Mouse (Mus musculus) heart, adult 2 months (tissue): ENCODE measurements around the gene Zfp287. TPM values are rescaled to one million over a fixed set of nuclear protein-coding genes. Genes with fewer than 3 reads are reported as not detected.

ENCODE experiments used
- DNase-seq, 2 experiments: peaks; one replicate each; pipeline ENCODE4 v3.0.0; 2021
- H3K27ac ChIP-seq: fragments of 200-600 bp; 2 replicates; pipeline ENCODE4 v1.8.1; 2022
- H3K27me3 ChIP-seq: fragments of 200-500 bp; 2 replicates; pipeline ENCODE4 v1.6.1; 2012; ENCODE audit warnings: mild to moderate bottlenecking, low read length, inconsistent platforms, mixed read lengths; ENCODE audit not compliant: control insufficient read depth, insufficient read depth
- H3K36me3 ChIP-seq: fragments of 200-500 bp; 2 replicates; pipeline ENCODE4 v1.6.1; 2012; ENCODE audit warnings: low read length, inconsistent platforms; ENCODE audit not compliant: control insufficient read depth, insufficient read depth
- H3K4me1 ChIP-seq: fragments of 200-500 bp; 2 replicates; pipeline ENCODE4 v1.6.1; 2011; ENCODE audit warnings: low read length; ENCODE audit not compliant: control insufficient read depth, insufficient read depth
- H3K4me3 ChIP-seq: fragments of 200-600 bp; 2 replicates; pipeline ENCODE4 v1.8.1; 2022
- H3K79me2 ChIP-seq: fragments of 200-500 bp; replicated peaks from 2 replicates; pipeline ENCODE4 v1.6.1; 2012; ENCODE audit warnings: mild to moderate bottlenecking, inconsistent platforms, low read length, moderate library complexity, mixed read lengths; ENCODE audit not compliant: control insufficient read depth, insufficient read depth
- H3K9ac ChIP-seq: fragments of 200-500 bp; 2 replicates; pipeline ENCODE4 v1.6.1; 2012; ENCODE audit warnings: low read depth, mild to moderate bottlenecking, control low read depth, inconsistent platforms, low read length, mixed read lengths
- CTCF ChIP-seq: fragments of 200-600 bp; IDR thresholded peaks from 2 replicates; pipeline ENCODE4 v1.8.1; 2022; ENCODE audit warnings: antibody characterized with exemption, mild to moderate bottlenecking, moderate library complexity
- EP300 ChIP-seq: fragments of 200-500 bp; IDR thresholded peaks from 2 replicates; pipeline ENCODE4 v1.6.1; 2011; ENCODE audit warnings: low read depth, low read length, control low read depth; ENCODE audit not compliant: insufficient read depth
- POLR2A ChIP-seq: fragments of 200-500 bp; IDR thresholded peaks from 2 replicates; pipeline ENCODE4 v1.6.1; 2011; ENCODE audit warnings: mild to moderate bottlenecking, low read depth, low read length, control low read depth; ENCODE audit not compliant: insufficient read depth
- WGBS: fragments of 180-500 bp; shearing (Covaris S2); methylation state at CpG from one replicate; pipeline ENCODE4 v1.1.7; 2018; 5-methylcytosine and 5-hydroxymethylcytosine counted together
- intact Hi-C: fragments of 180-260 bp; cut with DNase I; formaldehyde crosslinking; loops from one replicate; pipeline ENCODE4 v1.15.1; 2025
- long read RNA-seq: library from polyadenylated mRNA; stranded (forward); transcript quantifications from one replicate; pipeline ENCODE4 v2.0.0, GENCODE M21; 2021
- polyA plus RNA-seq: library from polyadenylated mRNA; depleted of rRNA; stranded (reverse); fragments of >200 nt; gene quantifications from 2 replicates; pipeline ENCODE4 v1.2.3, GENCODE M21; 2012; rRNA removed
- total RNA-seq, 2 experiments: library from RNA; stranded (reverse); gene quantifications; 2 replicates each; pipeline ENCODE4 v1.2.3; 2021

Gene Zfp287
- total RNA-seq (1 to 10 TPM; 1.9 to 2.5 TPM), polyA plus RNA-seq (1.4 and 1.9 TPM in 2 replicates)
- long read RNA-seq, partial matches to known transcripts, result 0 of 1 reads
- long read RNA-seq, other reads (novel, unspliced or antisense), result 1 of 1 reads

GRCm38 (mm10) chr11:62731311-62732021 is at the start of gene Zfp287:
Zfp287 (minus strand) TSS chr11:62731905.
- Histone ChIP-seq H3K4me3 (peak within 1 kb of the TSS; percentile 70), H3K36me3 (no peaks in the 10 kb centered on the region), H3K9ac (peak within 1 kb of the TSS; percentile 82), H3K27me3 (no peaks in the 10 kb centered on the region; the same call in 1 of the 2 replicates), H3K4me1 (no peaks in the 10 kb centered on the region; the same call in none of the 2 replicates), H3K79me2 (no peaks in the 10 kb centered on the region), H3K27ac (peak within 1 kb of the TSS; percentile 79)
- peak; percentile 89 to 91 for DNase-seq
- intact Hi-C loops, result no loop called here
- WGBS, result 1% methylated on average over 48 of the region's 48 CpGs
- TF ChIP-seq CTCF (peak; percentile 18; the same call in 1 of the 2 replicates), EP300 (no peak), POLR2A (peak; percentile 35)

GRCm38 (mm10) chr11:62776510-62776909 is 44.8 kb upstream of the Zfp287 start:
- 92% methylated on average over 7 of the region's 7 CpGs for WGBS
- intact Hi-C loops, result no loop called here

GRCm38 (mm10) chr11:62760755-62761457 is 29.2 kb upstream of the Zfp287 start:
- H3K9ac ChIP-seq, result no peak overlapping the region
- TF ChIP-seq POLR2A (no peak), CTCF (no peak), EP300 (no peak)
- intact Hi-C loops, result no loop called here

More at GRCm38 (mm10) chr11:62776510-62776909, 44.8 kb upstream of the Zfp287 start:
- Histone ChIP-seq H3K79me2 (no peaks in the 10 kb centered on the region), H3K4me3 (no peak overlapping the region), H3K4me1 (no peaks in the 10 kb centered on the region), H3K36me3 (no peaks in the 10 kb centered on the region), H3K27ac (no peak overlapping the region), H3K27me3 (no peaks in the 10 kb centered on the region), H3K9ac (no peak overlapping the region)
- DNase-seq, result no peak
- TF ChIP-seq CTCF (no peak), POLR2A (no peak), EP300 (no peak)

GRCm38 (mm10) chr11:62758491-62758890 is 26.8 kb upstream of the Zfp287 start:
- Histone ChIP-seq H3K36me3 (no peaks in the 10 kb centered on the region), H3K27ac (no peak overlapping the region), H3K4me3 (no peak overlapping the region), H3K79me2 (no peaks in the 10 kb centered on the region), H3K9ac (no peak overlapping the region), H3K4me1 (no peaks in the 10 kb centered on the region), H3K27me3 (no peaks in the 10 kb centered on the region)
- 92% methylated on average over 11 of the region's 11 CpGs for WGBS
- intact Hi-C loops, result no loop called here
- TF ChIP-seq POLR2A, result no peak
- no peak for TF ChIP-seq EP300
- TF ChIP-seq CTCF, result no peak
- no peak for DNase-seq

More at GRCm38 (mm10) chr11:62760755-62761457, 29.2 kb upstream of the Zfp287 start:
- Histone ChIP-seq H3K4me1 (no peaks in the 10 kb centered on the region), H3K27me3 (no peaks in the 10 kb centered on the region), H3K27ac (peak overlapping the region; percentile 72), H3K4me3 (no peak overlapping the region), H3K79me2 (no peaks in the 10 kb centered on the region), H3K36me3 (no peaks in the 10 kb centered on the region)
- no peak for DNase-seq
- 57% methylated on average over 9 of the region's 9 CpGs for WGBS

- 79% methylated on average over 6 of the region's 6 CpGs for WGBS
- H3K4me3 ChIP-seq, result no peak overlapping the region
- H3K27ac ChIP-seq, result no peak overlapping the region
- H3K27me3 ChIP-seq, result no peaks in the 10 kb centered on the region
- H3K36me3 ChIP-seq, result no peaks in the 10 kb centered on the region
- no peaks in the 10 kb centered on the region for H3K4me1 ChIP-seq
- H3K79me2 ChIP-seq, result no peaks in the 10 kb centered on the region
- no peak for DNase-seq
- no peak for TF ChIP-seq CTCF
- no peak for TF ChIP-seq POLR2A
- TF ChIP-seq EP300, result no peak
- intact Hi-C loops, result loop anchor here (1.0 to 2.0 kb wide), 2 partner anchors 51 to 93 kb away; no protein-coding TSS in a partner anchor
- no peak overlapping the region for H3K9ac ChIP-seq
Observed at GRCm38 (mm10) chr11:62757906-62758305, 26.2 kb upstream of the Zfp287 start.

GRCm38 (mm10) chr11:62757143-62757507 is 25.4 kb upstream of the Zfp287 start:
- TF ChIP-seq CTCF (no peak), EP300 (no peak), POLR2A (no peak)
- 4% methylated on average over 7 of the region's 7 CpGs for WGBS

More at GRCm38 (mm10) chr11:62757143-62757507, 25.4 kb upstream of the Zfp287 start:
- H3K27ac ChIP-seq, result no peak overlapping the region
- H3K79me2 ChIP-seq, result no peaks in the 10 kb centered on the region
- intact Hi-C loops, result loop anchor here (1.0 to 2.0 kb wide), 2 partner anchors 52 to 94 kb away; no protein-coding TSS in a partner anchor
- DNase-seq, result no peak
- no peaks in the 10 kb centered on the region for H3K27me3 ChIP-seq
- H3K9ac ChIP-seq, result peak overlapping the region; percentile 34
- H3K4me1 ChIP-seq, result no peaks in the 10 kb centered on the region
- no peaks in the 10 kb centered on the region for H3K36me3 ChIP-seq
- peak overlapping the region; percentile 24; the same call in 1 of the 2 replicates for H3K4me3 ChIP-seq
